Mouse (Mus musculus): ENCODE measurements at regions not wholly inside any gene's neighbourhood (a gene's known extent, or its start where the extent isn't known, plus 50 kb on each side); places are given as distances from the start of the nearest gene placed in this dataset.

GRCm38 (mm10) chr9:122617793-122618192, 129.4 kb upstream of the Topaz1 start:
- 55% methylated on average over 3 of the region's 3 CpGs for WGBS
- Histone ChIP-seq H3K9ac (replicated peaks; ENCODE audit: low read length, poor library complexity, severe bottlenecking) (no peak overlapping the region), H3K27ac (ENCODE audit: low read depth, low read length) (no peak overlapping the region), H3K4me3 (ENCODE audit: low read depth, low read length) (no peak overlapping the region), H3K9me3 (ENCODE audit: low read length) (no peaks in the 10 kb centered on the region), H3K36me3 (ENCODE audit: insufficient read depth, low read length) (peaks cover 2% of the 10 kb centered on the region; the same call in 1 of the 2 replicates), H3K4me2 (ENCODE audit: low read depth, low read length, poor library complexity, severe bottlenecking) (no peak overlapping the region), H3K27me3 (ENCODE audit: insufficient read depth, low read length) (no peaks in the 10 kb centered on the region), H3K4me1 (ENCODE audit: insufficient read depth, low read length) (no peaks in the 10 kb centered on the region)
- no peak for TF ChIP-seq CTCF (IDR thresholded peaks at IDR 0.05)
- ATAC-seq (ENCODE audit: low FRiP score) = no peak
- DNase-seq (ENCODE audit: low spot score) = no peak

GRCm38 (mm10) chr9:122625081-122625480, 122.1 kb upstream of the Topaz1 start:
- Histone ChIP-seq H3K36me3 (ENCODE audit: insufficient read depth, low read length) (peaks cover 7% of the 10 kb centered on the region; the same call in 1 of the 2 replicates), H3K4me3 (ENCODE audit: low read depth, low read length) (no peak overlapping the region), H3K4me1 (ENCODE audit: insufficient read depth, low read length) (peaks cover 6% of the 10 kb centered on the region; the same call in 1 of the 2 replicates), H3K4me2 (ENCODE audit: low read depth, low read length, poor library complexity, severe bottlenecking) (no peak overlapping the region), H3K27ac (ENCODE audit: low read depth, low read length) (no peak overlapping the region), H3K9me3 (ENCODE audit: low read length) (no peaks in the 10 kb centered on the region), H3K9ac (replicated peaks; ENCODE audit: low read length, poor library complexity, severe bottlenecking) (no peak overlapping the region), H3K27me3 (ENCODE audit: insufficient read depth, low read length) (no peaks in the 10 kb centered on the region)
- peak; percentile 52 for TF ChIP-seq CTCF (IDR thresholded peaks at IDR 0.05)
- 90% methylated on average over 1 of the region's 1 CpGs for WGBS
- no peak for DNase-seq (ENCODE audit: low spot score)
- no peak for ATAC-seq (ENCODE audit: low FRiP score)

- H3K4me1 ChIP-seq (ENCODE audit: insufficient read depth, low read length) = peaks cover 6% of the 10 kb centered on the region; the same call in 1 of the 2 replicates
- H3K27me3 ChIP-seq (ENCODE audit: insufficient read depth, low read length) = no peaks in the 10 kb centered on the region; the same call in 1 of the 2 replicates
- no peak overlapping the region for H3K27ac ChIP-seq (ENCODE audit: low read depth, low read length)
- DNase-seq (ENCODE audit: low spot score) (no peak), ATAC-seq (ENCODE audit: low FRiP score) (no peak)
- no peak for TF ChIP-seq CTCF (IDR thresholded peaks at IDR 0.05)
- peaks cover 7% of the 10 kb centered on the region; the same call in 1 of the 2 replicates for H3K36me3 ChIP-seq (ENCODE audit: insufficient read depth, low read length)
- no peak overlapping the region for H3K9ac ChIP-seq (replicated peaks; ENCODE audit: low read length, poor library complexity, severe bottlenecking)
- no peak overlapping the region for H3K4me2 ChIP-seq (ENCODE audit: low read depth, low read length, poor library complexity, severe bottlenecking)
- H3K4me3 ChIP-seq (ENCODE audit: low read depth, low read length) = no peak overlapping the region
- H3K9me3 ChIP-seq (ENCODE audit: low read length) = no peaks in the 10 kb centered on the region
- WGBS = 71% methylated on average over 6 of the region's 6 CpGs
Observed at GRCm38 (mm10) chr9:122626346-122626745, 120.8 kb upstream of the Topaz1 start.

GRCm38 (mm10) chr9:122629171-122629904, 117.8 kb upstream of the Topaz1 start:
- Histone ChIP-seq H3K4me2 (ENCODE audit: low read depth, low read length, poor library complexity, severe bottlenecking) (0 out of 2 replicates have a peak overlapping the region, but pooled peaks have one; percentile 15), H3K4me1 (ENCODE audit: insufficient read depth, low read length) (peaks cover 6% of the 10 kb centered on the region; the same call in 1 of the 2 replicates), H3K27me3 (ENCODE audit: insufficient read depth, low read length) (no peaks in the 10 kb centered on the region; the same call in 1 of the 2 replicates), H3K27ac (ENCODE audit: low read depth, low read length) (no peak overlapping the region), H3K9ac (replicated peaks; ENCODE audit: low read length, poor library complexity, severe bottlenecking) (no peak overlapping the region; the same call in 1 of the 2 replicates), H3K4me3 (ENCODE audit: low read depth, low read length) (no peak overlapping the region), H3K36me3 (ENCODE audit: insufficient read depth, low read length) (no peaks in the 10 kb centered on the region), H3K9me3 (ENCODE audit: low read length) (no peaks in the 10 kb centered on the region)
- WGBS = 22% methylated on average over 18 of the region's 18 CpGs
- peak; percentile 38; the same call in 1 of the 2 replicates for ATAC-seq (ENCODE audit: low FRiP score)
- DNase-seq (ENCODE audit: low spot score) = peak; percentile 19
- no peak for TF ChIP-seq CTCF (IDR thresholded peaks at IDR 0.05)

GRCm38 (mm10) chr9:122631793-122632192, 115.4 kb upstream of the Topaz1 start:
- Histone ChIP-seq H3K36me3 (ENCODE audit: insufficient read depth, low read length) (no peaks in the 10 kb centered on the region), H3K9me3 (ENCODE audit: low read length) (no peaks in the 10 kb centered on the region), H3K4me2 (ENCODE audit: low read depth, low read length, poor library complexity, severe bottlenecking) (no peak overlapping the region), H3K27me3 (ENCODE audit: insufficient read depth, low read length) (no peaks in the 10 kb centered on the region; the same call in 1 of the 2 replicates), H3K4me1 (ENCODE audit: insufficient read depth, low read length) (peaks cover 6% of the 10 kb centered on the region; the same call in 1 of the 2 replicates), H3K9ac (replicated peaks; ENCODE audit: low read length, poor library complexity, severe bottlenecking) (no peak overlapping the region), H3K27ac (ENCODE audit: low read depth, low read length) (no peak overlapping the region; the same call in 1 of the 2 replicates), H3K4me3 (ENCODE audit: low read depth, low read length) (no peak overlapping the region)
- no peak for TF ChIP-seq CTCF (IDR thresholded peaks at IDR 0.05)
- WGBS = 74% methylated on average over 9 of the region's 9 CpGs
- DNase-seq (ENCODE audit: low spot score) (no peak), ATAC-seq (ENCODE audit: low FRiP score) (no peak)

- ATAC-seq (ENCODE audit: low FRiP score) (no peak), DNase-seq (ENCODE audit: low spot score) (no peak)
- no peaks in the 10 kb centered on the region for H3K36me3 ChIP-seq (ENCODE audit: insufficient read depth, low read length)
- WGBS = 79% methylated on average over 1 of the region's 1 CpGs
- H3K4me3 ChIP-seq (ENCODE audit: low read depth, low read length) = no peak overlapping the region
- H3K27me3 ChIP-seq (ENCODE audit: insufficient read depth, low read length) = no peaks in the 10 kb centered on the region; the same call in 1 of the 2 replicates
- no peak overlapping the region for H3K4me2 ChIP-seq (ENCODE audit: low read depth, low read length, poor library complexity, severe bottlenecking)
- H3K27ac ChIP-seq (ENCODE audit: low read depth, low read length) = no peak overlapping the region
- H3K9ac ChIP-seq (replicated peaks; ENCODE audit: low read length, poor library complexity, severe bottlenecking) = no peak overlapping the region
- H3K4me1 ChIP-seq (ENCODE audit: insufficient read depth, low read length) = peaks cover 6% of the 10 kb centered on the region; the same call in 1 of the 2 replicates
- TF ChIP-seq CTCF (IDR thresholded peaks at IDR 0.05) = no peak
- H3K9me3 ChIP-seq (ENCODE audit: low read length) = no peaks in the 10 kb centered on the region
Observed at GRCm38 (mm10) chr9:122633484-122633883, 113.7 kb upstream of the Topaz1 start.

All from midbrain, postnatal 0 days (tissue).